Mouse (Mus musculus): Measurements from ENCODE around the gene Slc38a10.

Gene Slc38a10

GRCm38 (mm10) chr11:120064006-120064667, 87.0 kb downstream of the Slc38a10 start:
- no peak for DNase-seq (ENCODE audit: extremely low spot score, low read depth, low spot score)

GRCm38 (mm10) chr11:120063326-120063725, 87.8 kb downstream of the Slc38a10 start:
- no peak for DNase-seq (ENCODE audit: extremely low spot score, low read depth, low spot score)

GRCm38 (mm10) chr11:120060634-120061033, 90.5 kb downstream of the Slc38a10 start:
- DNase-seq (ENCODE audit: extremely low spot score, low read depth, low spot score), result no peak

- no peak for DNase-seq (ENCODE audit: extremely low spot score, low read depth, low spot score)
Measured at GRCm38 (mm10) chr11:120055953-120056732, 95.0 kb downstream of the Slc38a10 start.

Measured in hindlimb bud, embryonic 11.5 days (tissue).